Mouse (Mus musculus): Measurements from ENCODE around the gene Cramp1l.

Cramp1l gene

GRCm38 (mm10) chr17:25015655-25016291 lies at the start of gene Cramp1l, which contains the start of gene Ift140:
Gene Cramp1l (minus strand): TSS chr17:25015788.
Gene Ift140 (plus strand): TSS chr17:25016085.
- DNase-seq = peak; percentile 99

- no peak for DNase-seq
Measured at GRCm38 (mm10) chr17:25065189-25065588, 49.6 kb upstream of the Cramp1l start.

GRCm38 (mm10) chr17:25064351-25064750 lies 48.8 kb upstream of the Cramp1l start:
- DNase-seq = no peak

GRCm38 (mm10) chr17:25063872-25064271 lies 48.3 kb upstream of the Cramp1l start:
- no peak for DNase-seq

- no peak for DNase-seq
Measured at GRCm38 (mm10) chr17:25063261-25063660, 47.7 kb upstream of the Cramp1l start.

- no peak for DNase-seq
Measured at GRCm38 (mm10) chr17:25057041-25057440, 41.5 kb upstream of the Cramp1l start.

- no peak for DNase-seq
Measured at GRCm38 (mm10) chr17:25053274-25053673, 37.7 kb upstream of the Cramp1l start.

GRCm38 (mm10) chr17:25047143-25047542 lies 31.6 kb upstream of the Cramp1l start:
- DNase-seq = no peak

GRCm38 (mm10) chr17:25045281-25045680 lies 29.7 kb upstream of the Cramp1l start:
- no peak for DNase-seq

- no peak for DNase-seq
Measured at GRCm38 (mm10) chr17:25044879-25045278, 29.3 kb upstream of the Cramp1l start.

- no peak for DNase-seq
Measured at GRCm38 (mm10) chr17:25036183-25036582, 20.6 kb upstream of the Cramp1l start.

GRCm38 (mm10) chr17:25016292-25017132 lies 924 bp upstream of the Cramp1l start:
- peak; percentile 80 for DNase-seq

- peak; percentile 51 for DNase-seq
Measured at GRCm38 (mm10) chr17:25014841-25015570, 582 bp downstream of the Cramp1l start.

GRCm38 (mm10) chr17:25013606-25014501 lies 1.7 kb downstream of the Cramp1l start:
- DNase-seq = peak; percentile 31

GRCm38 (mm10) chr17:25007480-25007879 lies 8.1 kb downstream of the Cramp1l start:
- no peak for DNase-seq

GRCm38 (mm10) chr17:25005102-25005501 lies 10.5 kb downstream of the Cramp1l start:
- no peak for DNase-seq

- DNase-seq = no peak
Measured at GRCm38 (mm10) chr17:24994721-24995120, 20.9 kb downstream of the Cramp1l start.

GRCm38 (mm10) chr17:24987221-24987620 lies 28.4 kb downstream of the Cramp1l start:
- DNase-seq = no peak

GRCm38 (mm10) chr17:24960852-24961715 lies 54.5 kb downstream of the Cramp1l start:
- DNase-seq = no peak

GRCm38 (mm10) chr17:24960135-24960851 lies 55.3 kb downstream of the Cramp1l start, which contains the start of gene Jpt2:
Gene Jpt2 (minus strand): TSS chr17:24960689.
- DNase-seq = peak; percentile 98

GRCm38 (mm10) chr17:24959371-24959770 lies 56.2 kb downstream of the Cramp1l start:
- DNase-seq = no peak

Data from cerebellum, adult 11-12 months (tissue).